Mouse (Mus musculus): Measurements from ENCODE around the gene Tcp1. TPM values are rescaled to one million over a fixed set of nuclear protein-coding genes. Genes with fewer than 3 reads are reported as not detected.

The Tcp1 gene
- total RNA-seq, 4 experiments from 2014 or later = 172 to 223 (median 192) TPM

Other genes with a start within 250 kb of the Tcp1 start
- under 1 TPM in 3 of 4 experiments, not detected in 1; 0.23 to 0.37 (median 0.30) TPM for gene Slc22a1, start 239.9 kb upstream of the Tcp1 start, total RNA-seq (2022)
- 10 to 100 TPM; 75.7 to 93.3 (median 83.9) TPM for gene Igf2r, start 146.0 kb upstream of the Tcp1 start, total RNA-seq (2022)
- gene Mas1, start 47.6 kb upstream of the Tcp1 start, total RNA-seq (2022) = under 1 TPM in 1 of 4 experiments, not detected in 3; 0.24 TPM
- gene Mrgprh, start 39.7 kb upstream of the Tcp1 start, total RNA-seq (2022) = under 1 TPM in 1 of 4 experiments, not detected in 3; 0.13 TPM
- 1 to 10 TPM; 3.0 to 4.1 (median 3.5) TPM for gene Pnldc1, start 5.5 kb upstream of the Tcp1 start, total RNA-seq (2022)
- 10 to 100 TPM; 58.6 to 69.0 (median 62.7) TPM for gene Mrpl18, start 644 bp downstream of the Tcp1 start, total RNA-seq (2022)
- gene Acat3, start 24.9 kb downstream of the Tcp1 start, total RNA-seq (2022) = 1 to 10 TPM in 3 of 4 experiments, under 1 TPM in 1; 0.99 to 2.2 (median 1.4) TPM
- 10 to 100 TPM; 70.0 to 86.0 (median 80.9) TPM for gene Acat2, start 45.0 kb downstream of the Tcp1 start, total RNA-seq (2022)
- gene Wtap, start 78.5 kb downstream of the Tcp1 start, total RNA-seq (2022) = 10 to 100 TPM; 56.8 to 69.3 (median 63.1) TPM
- 100 to 1,000 TPM; 251 to 373 (median 320) TPM for gene Sod2, start 91.1 kb downstream of the Tcp1 start, total RNA-seq (2022)
- under 1 TPM in 3 of 4 experiments, not detected in 1; 0.51 to 0.92 (median 0.63) TPM for gene Gpr31b, start 136.6 kb downstream of the Tcp1 start, total RNA-seq (2022)
- 1 to 10 TPM in 2 of 4 experiments, under 1 TPM in 2; 0.61 to 2.7 (median 1.1) TPM for gene Tcp10b, start 145.4 kb downstream of the Tcp1 start, total RNA-seq (2022)
- gene Unc93a, start 216.1 kb downstream of the Tcp1 start, total RNA-seq (2022) = under 1 TPM in 3 of 4 experiments, not detected in 1; 0.27 to 0.49 (median 0.44) TPM

Data from adrenal gland, adult 8-10 months (tissue).